Mouse (Mus musculus) thymus, adult 2 months (tissue): ENCODE data around the gene Fhit. TPM values are rescaled to one million over a fixed set of nuclear protein-coding genes. Genes with fewer than 3 reads are reported as not detected.

ENCODE experiments used
- DNase-seq: peaks from one replicate; pipeline ENCODE4 v3.0.0; 2021
- H3K27ac ChIP-seq: fragments of 200-500 bp; 2 replicates; pipeline ENCODE4 v1.5.1; 2012; ENCODE audit warnings: low read length, control low read depth; ENCODE audit not compliant: control insufficient read depth, insufficient read depth
- H3K27me3 ChIP-seq: fragments of 200-500 bp; 2 replicates; pipeline ENCODE4 v1.6.1; 2012; ENCODE audit warnings: mild to moderate bottlenecking, low read length, moderate library complexity, mixed read lengths; ENCODE audit not compliant: control insufficient read depth, insufficient read depth
- H3K36me3 ChIP-seq: fragments of 200-500 bp; 2 replicates; pipeline ENCODE4 v1.6.1; 2012; ENCODE audit warnings: mild to moderate bottlenecking, low read length, moderate library complexity; ENCODE audit not compliant: control insufficient read depth, insufficient read depth
- H3K4me1 ChIP-seq: fragments of 200-500 bp; replicated peaks from 2 replicates; pipeline ENCODE4 v1.6.1; 2012; ENCODE audit warnings: low read length; ENCODE audit not compliant: control insufficient read depth, insufficient read depth
- H3K4me3 ChIP-seq: fragments of 200-500 bp; 2 replicates; pipeline ENCODE4 v1.5.1; 2012; ENCODE audit warnings: mild to moderate bottlenecking, low read length, control low read depth, moderate library complexity; ENCODE audit not compliant: control insufficient read depth, insufficient read depth
- CTCF ChIP-seq: fragments of 200-500 bp; IDR thresholded peaks from 2 replicates; pipeline ENCODE4 v1.5.1; 2012; ENCODE audit warnings: mild to moderate bottlenecking, control low read depth, low read length, moderate library complexity, borderline replicate concordance; ENCODE audit not compliant: control insufficient read depth, poor library complexity, insufficient read depth; ENCODE audit errors: extremely low read depth
- POLR2A ChIP-seq: fragments of 200-500 bp; IDR thresholded peaks from 2 replicates; pipeline ENCODE4 v1.6.1; 2012; ENCODE audit warnings: mild to moderate bottlenecking, low read length, control low read depth, moderate library complexity; ENCODE audit not compliant: control insufficient read depth, poor library complexity, insufficient read depth; ENCODE audit errors: extremely low read depth
- WGBS: fragments of 180-500 bp; shearing (Covaris S2); methylation state at CpG from one replicate; pipeline ENCODE4 v1.1.7; 2018; 5-methylcytosine and 5-hydroxymethylcytosine counted together
- polyA plus RNA-seq: library from polyadenylated mRNA; depleted of rRNA; stranded (reverse); fragments of >200 nt; gene quantifications from 2 replicates; pipeline ENCODE4 v1.2.3, GENCODE M21; 2012

Fhit gene
- polyA plus RNA-seq, 1 experiment, result 5.4 TPM

DNA sequence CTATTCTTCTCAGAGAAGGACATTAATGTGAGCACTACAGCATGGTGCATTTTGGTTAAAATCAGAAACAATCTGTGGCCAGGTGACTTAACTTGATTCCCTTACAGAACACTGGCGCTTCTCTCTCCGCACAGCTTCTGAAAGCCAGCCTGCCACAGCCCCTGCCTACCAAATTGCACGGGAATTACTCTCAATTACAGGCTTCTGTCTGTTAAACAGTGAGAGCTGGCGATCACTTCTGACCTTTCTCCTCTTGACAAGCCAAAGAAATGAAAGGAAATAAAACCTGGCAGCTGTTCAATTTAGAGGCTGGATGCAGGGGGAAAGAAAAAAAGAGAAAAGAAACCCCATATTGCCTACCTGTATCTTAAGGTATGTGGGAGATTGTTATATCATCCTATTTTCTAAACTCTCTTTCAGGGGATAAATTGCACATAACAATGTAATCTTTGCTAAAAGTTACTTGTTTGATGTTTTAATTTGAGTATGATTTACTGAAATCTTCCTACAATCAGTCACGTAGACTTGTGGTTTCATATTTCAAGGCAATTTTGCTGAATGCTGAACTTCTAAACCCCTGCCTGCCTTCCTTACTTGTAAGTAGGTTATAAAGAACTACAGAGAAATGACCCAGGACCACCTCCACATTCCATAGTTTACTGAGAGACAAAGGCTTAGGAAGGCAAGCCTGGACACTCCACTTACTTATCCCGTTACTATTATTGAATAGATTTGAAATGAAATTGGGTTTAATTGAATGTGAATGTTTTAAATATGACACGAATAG, 1115.3 kb downstream of the Fhit start:
- Histone ChIP-seq H3K27me3 (no peaks in the 10 kb centered on the region), H3K27ac (no peak overlapping the region), H3K4me3 (no peak overlapping the region), H3K4me1 (no peaks in the 10 kb centered on the region), H3K36me3 (no peaks in the 10 kb centered on the region)
- WGBS, result 62% methylated on average over 7 of the region's 7 CpGs
- DNase-seq, result no peak
- no peak for TF ChIP-seq CTCF
- TF ChIP-seq POLR2A, result no peak

DNA sequence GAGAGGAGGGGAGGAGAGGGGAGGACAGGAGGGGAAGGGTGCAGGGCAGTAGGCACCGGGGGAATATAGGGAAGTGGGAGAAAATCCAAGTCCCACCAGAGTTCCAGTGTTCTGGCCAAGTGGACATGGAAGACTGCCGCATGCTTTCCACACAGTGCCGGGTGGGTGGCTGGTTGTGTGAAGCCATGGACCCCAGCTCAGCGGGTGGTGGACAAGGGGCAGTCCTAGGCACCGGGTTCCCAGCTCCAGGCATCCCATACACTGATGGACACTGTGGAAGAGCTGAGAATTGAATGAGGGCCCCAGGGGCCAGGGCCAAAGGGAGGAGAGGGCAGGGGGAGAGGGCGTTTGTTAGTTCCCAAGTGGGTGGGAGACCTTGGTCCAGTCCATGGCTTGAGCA, 1123.8 kb downstream of the Fhit start:
- H3K27me3 ChIP-seq, result no peaks in the 10 kb centered on the region
- TF ChIP-seq CTCF, result no peak
- no peak for TF ChIP-seq POLR2A
- no peak overlapping the region for H3K27ac ChIP-seq
- DNase-seq, result no peak
- WGBS, result 94% methylated on average over 6 of the region's 6 CpGs
- no peaks in the 10 kb centered on the region for H3K4me1 ChIP-seq
- no peak overlapping the region for H3K4me3 ChIP-seq
- H3K36me3 ChIP-seq, result no peaks in the 10 kb centered on the region

DNA sequence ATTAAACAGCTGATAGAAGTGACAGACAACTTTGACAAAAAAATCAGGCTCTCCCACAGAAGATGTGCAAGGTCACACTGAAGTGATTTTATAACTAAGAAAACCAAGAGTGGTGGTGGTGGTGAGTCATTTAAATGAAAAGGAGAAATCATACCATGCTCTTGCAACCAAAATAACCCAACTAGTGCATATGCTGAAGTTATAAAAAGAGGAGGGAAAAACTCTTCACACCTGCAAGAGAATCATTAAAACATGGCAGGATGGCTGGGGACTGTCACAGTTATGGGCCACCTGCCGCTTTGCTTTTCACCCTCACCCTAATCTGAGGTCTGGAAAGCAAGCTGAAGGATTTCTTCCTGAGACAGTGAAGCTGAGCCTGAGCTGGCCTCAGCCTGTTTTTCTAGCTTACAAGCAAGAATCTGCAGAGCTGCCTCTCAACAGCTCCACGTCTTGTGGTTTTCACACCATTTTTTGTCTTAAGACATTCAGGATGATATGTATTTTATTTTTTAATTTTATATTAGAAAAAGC, 1125.1 kb downstream of the Fhit start:
- H3K4me3 ChIP-seq, result no peak overlapping the region
- TF ChIP-seq CTCF, result no peak
- TF ChIP-seq POLR2A, result no peak
- no peaks in the 10 kb centered on the region for H3K36me3 ChIP-seq
- no peak overlapping the region for H3K27ac ChIP-seq
- DNase-seq, result no peak
- H3K27me3 ChIP-seq, result no peaks in the 10 kb centered on the region
- 96% methylated on average over 2 of the region's 2 CpGs for WGBS
- no peaks in the 10 kb centered on the region for H3K4me1 ChIP-seq

DNA sequence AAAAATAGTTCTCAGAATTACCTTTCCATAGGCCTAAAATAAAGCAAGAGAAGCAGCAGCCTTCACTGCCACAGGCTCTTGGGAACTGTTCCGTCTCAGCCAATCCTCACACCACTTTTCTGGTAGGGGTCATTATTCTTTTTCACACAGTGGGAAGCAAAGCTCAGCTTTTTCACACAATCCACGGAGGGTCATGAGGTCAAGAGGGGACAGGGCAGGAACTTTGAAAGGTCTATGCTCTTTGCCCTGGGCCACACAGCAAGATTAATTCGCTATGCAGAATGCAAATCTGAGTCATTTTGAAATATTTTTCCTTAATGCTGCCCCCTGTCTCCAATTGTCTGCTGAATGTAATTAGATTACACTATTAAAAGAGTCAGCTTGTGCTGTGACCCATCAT, 1126.2 kb downstream of the Fhit start:
- no peaks in the 10 kb centered on the region for H3K36me3 ChIP-seq
- no peak for TF ChIP-seq POLR2A
- TF ChIP-seq CTCF, result no peak
- no peaks in the 10 kb centered on the region for H3K4me1 ChIP-seq
- DNase-seq, result no peak
- H3K27me3 ChIP-seq, result no peaks in the 10 kb centered on the region
- H3K27ac ChIP-seq, result no peak overlapping the region
- 80% methylated on average over 3 of the region's 3 CpGs for WGBS
- H3K4me3 ChIP-seq, result no peak overlapping the region

DNA sequence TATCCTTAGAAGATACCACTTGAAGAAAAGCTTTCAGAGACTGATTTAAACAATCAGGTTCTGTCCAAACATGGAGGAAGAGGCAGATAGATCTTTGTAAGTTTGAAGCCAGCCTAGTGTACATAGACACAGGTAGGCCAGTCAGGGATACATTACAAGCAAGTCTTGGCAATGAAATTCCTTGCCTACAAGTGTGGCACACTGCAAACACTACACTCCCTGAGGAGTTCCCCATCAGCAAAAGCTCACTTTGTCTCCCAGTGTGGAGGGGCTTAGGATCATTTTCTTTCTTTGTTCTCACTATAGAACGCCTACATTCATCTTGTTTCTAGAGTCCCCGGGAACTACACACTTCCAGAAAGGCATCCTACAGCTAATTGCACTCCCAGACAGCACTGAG, 1126.6 kb downstream of the Fhit start:
- Histone ChIP-seq H3K27ac (no peak overlapping the region), H3K27me3 (no peaks in the 10 kb centered on the region), H3K36me3 (no peaks in the 10 kb centered on the region), H3K4me1 (no peaks in the 10 kb centered on the region), H3K4me3 (no peak overlapping the region)
- no peak for TF ChIP-seq POLR2A
- WGBS, result 82% methylated on average over 2 of the region's 2 CpGs
- no peak for DNase-seq

GRCm38 (mm10) chr14:10023382-10023781, 1138.5 kb downstream of the Fhit start:
- TF ChIP-seq CTCF, result no peak
- no peak for TF ChIP-seq POLR2A
- DNase-seq, result no peak
- no peaks in the 10 kb centered on the region for H3K27me3 ChIP-seq
- H3K36me3 ChIP-seq, result no peaks in the 10 kb centered on the region
- H3K4me1 ChIP-seq, result no peaks in the 10 kb centered on the region
- 95% methylated on average over 2 of the region's 2 CpGs for WGBS
- H3K27ac ChIP-seq, result no peak overlapping the region
- H3K4me3 ChIP-seq, result no peak overlapping the region

DNA sequence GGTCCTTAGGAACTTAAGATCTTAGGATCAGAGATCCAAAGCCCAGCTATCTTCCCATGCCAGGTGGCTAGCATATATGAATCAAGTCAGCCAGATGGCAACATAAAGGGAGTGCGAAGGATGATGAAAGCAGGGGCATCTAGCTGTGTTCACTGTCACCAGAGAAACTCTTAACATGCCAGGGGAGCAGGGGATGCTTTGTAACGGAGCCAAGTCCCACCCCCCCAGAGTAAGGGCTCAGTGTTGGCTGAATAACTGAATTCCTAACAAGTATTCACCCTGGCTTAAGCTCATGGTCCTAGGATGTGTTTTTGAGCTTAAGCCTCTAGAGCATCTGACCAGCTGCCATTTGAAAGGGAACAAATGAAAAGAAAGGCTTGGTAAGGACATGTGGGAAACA, 1139.5 kb downstream of the Fhit start:
- H3K4me3 ChIP-seq, result no peak overlapping the region
- H3K36me3 ChIP-seq, result no peaks in the 10 kb centered on the region
- TF ChIP-seq POLR2A, result no peak
- TF ChIP-seq CTCF, result no peak
- no peaks in the 10 kb centered on the region for H3K27me3 ChIP-seq
- WGBS, result 87% methylated on average over 2 of the region's 2 CpGs
- H3K4me1 ChIP-seq, result no peaks in the 10 kb centered on the region
- no peak for DNase-seq
- no peak overlapping the region for H3K27ac ChIP-seq
